Mouse (Mus musculus) yolk sac, embryonic 10.5 days (tissue): ENCODE results near the gene Zfp931.
"Not testable (repeated sequence)": the region's sequence is repeated elsewhere in the genome, so short reads cannot be mapped to it uniquely, and the experiment has no call there.

ENCODE experiments used
- DNase-seq: peaks from one replicate; pipeline ENCODE4 v3.0.0-alpha.2; 2017; ENCODE audit warnings: low spot score

Zfp931 gene

DNA sequence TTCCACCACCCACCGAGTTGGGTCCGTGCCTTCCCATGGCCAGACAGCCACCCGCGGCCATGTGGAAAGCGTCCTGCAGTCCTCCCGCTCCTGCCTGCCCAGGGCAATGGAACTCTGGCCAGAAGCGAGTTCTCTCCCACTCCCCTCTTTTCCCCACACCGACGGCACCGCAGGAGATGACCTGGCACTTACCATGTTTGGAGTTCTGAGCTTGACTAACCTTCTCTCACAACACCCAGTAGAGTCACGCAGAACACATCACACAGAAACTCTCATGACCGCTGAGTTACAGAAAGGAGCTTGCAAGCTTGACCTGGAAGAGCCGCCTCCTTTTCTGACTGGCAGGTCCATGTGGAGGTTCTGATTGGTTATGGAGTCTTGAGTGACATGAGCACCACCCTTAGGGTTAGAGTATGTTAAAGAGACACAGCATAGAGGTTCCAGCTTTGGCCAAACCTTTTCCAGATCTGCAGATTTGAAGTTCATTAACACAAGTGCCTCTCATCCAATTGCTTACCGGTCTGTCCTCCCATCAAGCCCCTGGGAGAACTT, at the start of gene Zfp931:
Gene Zfp931, minus strand, starts transcription at position 311 of the 552 bp plus-strand sequence.
- DNase-seq: not testable (repeated sequence)

GRCm38 (mm10) chr2:178126041-178126820, 48.0 kb upstream of the Zfp931 start:
- no peak for DNase-seq

- no peak for DNase-seq
These were observed 47.2 kb upstream of the Zfp931 start for GRCm38 (mm10) chr2:178125427-178125826.

DNA sequence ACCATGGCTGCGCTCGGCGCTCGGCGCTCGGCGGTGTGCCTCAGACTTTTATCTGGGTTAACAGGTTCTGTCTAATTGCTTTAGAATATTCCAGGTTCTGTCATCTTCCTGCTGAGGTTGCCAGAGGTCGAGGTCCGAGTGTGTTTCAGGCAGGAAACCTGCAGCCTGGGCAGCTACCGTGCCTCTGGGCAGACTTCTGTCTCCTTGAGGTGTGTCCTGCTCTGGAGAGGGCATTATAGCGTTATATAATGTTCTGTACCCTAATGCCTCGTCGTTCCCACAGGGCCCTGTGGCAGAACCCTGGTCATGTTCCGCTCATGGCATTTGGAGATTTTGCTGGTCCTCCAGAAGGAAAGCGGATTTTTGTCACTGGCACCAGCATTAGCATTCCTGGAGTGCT, 45.2 kb upstream of the Zfp931 start:
- DNase-seq: no peak

DNA sequence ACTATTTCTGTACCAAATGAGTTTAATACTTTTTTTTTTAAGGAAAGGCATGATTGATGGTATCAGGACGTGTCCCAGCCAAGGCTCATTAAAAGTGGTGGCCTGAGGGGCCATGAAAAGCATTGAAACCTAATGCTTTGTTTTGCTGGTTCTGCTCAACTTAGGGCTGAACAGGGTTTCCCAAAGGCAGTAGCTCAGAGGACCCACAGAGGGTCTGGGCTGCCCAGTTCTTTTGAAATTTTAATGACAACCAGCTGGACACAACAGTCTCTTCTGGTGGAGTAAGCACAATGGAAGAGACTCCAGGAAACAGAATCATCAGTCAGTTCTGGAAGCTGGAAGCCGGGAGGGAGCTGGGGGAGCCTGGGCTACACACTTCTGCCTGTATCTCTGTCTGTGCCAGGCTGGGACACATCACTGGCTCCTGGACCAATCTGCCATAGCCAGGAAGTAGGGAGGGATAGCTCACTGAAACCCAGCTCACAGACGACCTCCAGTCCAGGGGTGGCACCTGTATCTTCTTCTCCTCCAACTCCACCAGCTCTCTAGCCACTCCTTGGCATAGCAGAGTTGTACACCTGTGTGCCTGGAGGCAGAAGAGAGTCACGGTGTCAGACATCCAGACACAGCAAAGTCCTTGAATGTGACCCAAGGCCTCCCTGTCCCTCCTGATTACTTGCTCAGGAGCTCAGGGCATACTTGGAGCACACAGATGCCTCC, 43.8 kb upstream of the Zfp931 start:
- no peak for DNase-seq

DNA sequence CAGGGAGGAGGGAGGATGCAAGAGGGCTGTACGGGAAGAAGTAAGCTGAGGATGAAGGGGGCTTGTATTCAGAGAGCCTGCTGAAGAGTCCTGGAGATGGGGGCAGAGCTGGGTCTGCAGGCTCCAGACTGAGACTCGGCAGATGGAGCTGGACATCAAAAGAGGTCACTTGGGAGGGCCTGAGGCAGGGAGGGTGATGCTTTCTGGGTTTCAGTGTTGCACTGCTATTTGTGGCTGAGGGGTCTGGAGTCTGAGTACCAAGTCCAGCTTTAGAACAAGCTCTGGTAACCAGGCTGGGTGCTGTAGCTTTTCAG, 43.1 kb upstream of the Zfp931 start:
- DNase-seq: no peak

DNA sequence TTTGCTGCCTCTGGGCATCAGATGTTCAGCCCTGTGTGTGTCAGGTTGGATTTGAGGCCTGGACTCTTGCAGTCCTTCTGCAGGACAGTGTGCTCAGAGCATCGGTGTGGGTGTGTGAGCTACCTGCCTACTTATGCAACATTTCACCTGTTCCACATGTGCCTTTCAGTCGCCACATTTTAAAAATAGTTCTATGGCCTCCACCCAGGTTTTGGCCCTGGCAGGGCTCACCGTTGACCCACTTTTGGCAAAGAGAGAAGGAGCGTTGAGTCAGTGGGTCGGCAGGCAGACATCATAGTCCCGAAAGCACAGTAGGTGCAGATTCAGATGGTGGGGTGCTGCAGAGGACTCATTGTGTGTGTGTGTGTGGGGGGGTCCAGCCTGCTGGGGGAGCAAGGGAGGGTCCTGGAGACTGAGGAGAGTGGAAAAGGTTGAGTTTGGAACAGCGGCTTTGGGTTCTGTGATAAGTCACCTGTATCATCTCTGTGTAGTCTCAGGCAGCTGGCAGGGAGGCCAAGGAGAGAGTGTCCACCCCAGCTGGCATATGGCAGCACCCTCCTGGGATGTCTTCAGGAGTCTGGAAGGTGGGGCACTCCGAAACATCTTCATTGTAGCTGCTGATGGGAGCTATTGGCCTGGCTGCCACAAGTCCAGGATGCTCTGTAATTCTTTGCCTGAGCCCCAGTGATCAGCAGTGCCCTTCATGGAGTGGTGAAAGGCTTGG, 42.5 kb upstream of the Zfp931 start:
- no peak for DNase-seq

- DNase-seq: no peak
These were observed 42.0 kb upstream of the Zfp931 start for GRCm38 (mm10) chr2:178120356-178120645.

GRCm38 (mm10) chr2:178119561-178120355, 41.5 kb upstream of the Zfp931 start:
- DNase-seq: no peak

DNA sequence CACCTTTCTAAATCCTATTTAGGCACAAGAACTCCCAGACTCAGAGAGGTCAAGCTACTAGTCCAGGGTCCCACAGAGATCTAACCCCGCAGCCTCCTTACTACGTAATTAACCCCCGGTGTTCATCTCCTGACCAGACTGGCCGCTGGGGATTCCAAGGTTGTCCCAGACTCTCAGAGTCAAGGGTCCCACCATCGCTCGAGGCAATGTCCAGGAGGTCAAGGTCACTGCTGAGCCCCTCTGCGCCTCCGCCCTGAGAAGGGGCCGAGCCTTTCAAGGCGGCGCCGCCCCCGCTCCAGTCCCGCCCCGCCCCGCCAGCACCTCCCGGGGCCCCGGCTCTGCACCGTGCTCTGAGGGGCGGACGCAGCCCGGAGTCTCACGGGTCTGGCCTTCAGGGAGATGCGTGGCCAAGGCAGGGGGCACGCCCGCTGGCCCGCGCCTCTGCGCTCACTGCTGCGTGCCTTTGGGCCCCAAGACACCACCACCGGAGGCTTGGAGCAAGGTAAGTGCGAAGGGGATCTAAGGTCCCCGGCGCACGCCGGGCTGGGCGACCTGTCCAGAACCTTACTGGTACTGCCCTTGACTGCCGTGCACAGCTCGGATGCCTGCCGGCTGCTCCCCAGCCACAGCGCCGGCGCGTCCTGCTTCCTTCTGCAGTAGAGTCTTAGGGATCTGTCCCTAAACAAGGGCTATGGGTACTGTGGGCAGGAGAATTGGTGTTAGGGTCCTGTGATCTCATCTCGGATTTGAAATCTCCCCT, 40.7 kb upstream of the Zfp931 start, which contains the start of gene Phactr3:
Gene Phactr3, plus strand, starts transcription at position 175 of the 760 bp plus-strand sequence.
- DNase-seq: peak; percentile 19

DNA sequence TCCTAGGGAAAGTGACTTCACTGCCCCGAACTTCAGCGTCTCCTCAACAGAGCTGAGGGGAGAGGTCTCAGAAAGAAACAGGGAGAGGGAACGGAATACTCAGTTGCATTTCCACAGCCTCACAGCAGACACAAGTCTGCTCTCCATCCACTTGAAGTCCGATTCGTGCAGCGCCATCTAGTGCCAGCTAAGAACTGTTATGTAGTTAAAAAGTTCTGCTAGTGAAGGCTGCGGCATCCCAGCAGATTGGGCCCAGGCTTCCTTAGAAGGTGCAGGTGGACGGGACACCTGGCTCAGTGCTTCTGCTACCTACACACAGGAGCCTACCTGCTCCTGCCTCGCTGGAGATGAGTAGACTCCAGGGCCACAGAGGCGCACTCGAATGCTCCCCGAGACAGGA, 39.7 kb upstream of the Zfp931 start:
- peak; percentile 26 for DNase-seq

- DNase-seq: no peak
These were observed 23.7 kb upstream of the Zfp931 start for GRCm38 (mm10) chr2:178101957-178102356.

DNA sequence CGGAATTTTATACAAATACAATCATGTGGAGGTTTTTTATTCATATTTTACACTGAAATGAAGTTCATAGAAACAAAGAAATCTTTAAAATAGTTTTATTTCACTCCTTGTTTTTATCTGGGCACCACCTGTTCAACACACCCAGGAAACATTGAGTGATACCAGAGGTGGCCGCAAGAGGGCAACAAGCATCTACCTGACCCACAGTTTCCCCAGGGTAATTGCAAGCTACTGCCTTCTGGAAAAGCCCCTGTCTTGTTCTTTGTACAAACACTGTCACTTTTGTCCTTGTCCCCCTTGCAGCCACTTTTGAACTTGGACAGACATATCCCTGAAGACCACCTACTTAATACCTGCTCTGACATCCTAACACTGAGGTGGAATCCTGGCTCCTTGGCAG, 19.7 kb upstream of the Zfp931 start:
- no peak for DNase-seq

- no peak for DNase-seq
These were observed 11.3 kb upstream of the Zfp931 start for GRCm38 (mm10) chr2:178089586-178089985.

DNA sequence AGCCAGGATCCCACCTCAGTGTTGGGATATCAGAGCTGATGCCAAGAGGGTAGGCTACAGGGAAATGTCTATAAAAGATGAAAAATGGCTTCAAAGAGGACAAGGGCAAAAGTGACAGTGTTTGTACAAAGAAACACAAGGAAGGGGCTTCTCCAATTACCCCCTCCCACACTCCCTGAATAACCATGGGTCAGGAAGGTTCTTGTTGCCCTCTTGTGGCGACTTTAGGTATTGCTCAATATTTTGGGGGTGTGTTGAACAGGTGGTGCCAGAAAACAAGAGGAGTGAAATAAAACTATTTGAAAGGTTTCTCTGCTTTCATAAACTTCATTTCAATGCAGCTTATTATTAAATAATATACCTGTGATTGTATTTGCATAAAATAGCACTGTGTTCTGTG, 20.1 kb downstream of the Zfp931 start:
- DNase-seq: peak; percentile 27

DNA sequence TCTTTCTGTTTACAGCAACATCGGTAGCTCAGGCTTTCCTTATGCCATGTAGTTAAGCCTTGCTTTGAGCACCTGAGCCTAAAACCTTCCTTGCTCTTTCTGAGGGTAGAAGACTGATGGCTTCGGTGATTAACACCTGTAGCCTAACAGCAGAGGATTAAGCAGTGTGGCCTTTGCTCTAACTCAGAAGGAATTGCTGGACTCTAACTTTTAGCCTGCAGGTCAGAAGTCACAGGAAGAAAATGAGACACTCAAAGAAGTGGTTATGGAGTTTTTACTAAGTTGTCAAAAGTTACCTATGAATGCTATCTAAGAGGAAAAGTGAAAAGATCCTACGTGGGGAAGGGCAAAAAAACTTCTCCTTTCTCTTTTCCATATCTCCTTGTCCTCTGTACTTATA, 50.7 kb downstream of the Zfp931 start:
- DNase-seq: not testable (repeated sequence)

GRCm38 (mm10) chr2:178023861-178024260, 54.4 kb downstream of the Zfp931 start:
- not testable (repeated sequence) for DNase-seq

- DNase-seq: peak; percentile 28
These were observed 55.2 kb downstream of the Zfp931 start, which contains the start of gene Zfp971 for GRCm38 (mm10) chr2:178023011-178023611. TSS of gene Zfp971 (plus strand) at chr2:178023284.

DNA sequence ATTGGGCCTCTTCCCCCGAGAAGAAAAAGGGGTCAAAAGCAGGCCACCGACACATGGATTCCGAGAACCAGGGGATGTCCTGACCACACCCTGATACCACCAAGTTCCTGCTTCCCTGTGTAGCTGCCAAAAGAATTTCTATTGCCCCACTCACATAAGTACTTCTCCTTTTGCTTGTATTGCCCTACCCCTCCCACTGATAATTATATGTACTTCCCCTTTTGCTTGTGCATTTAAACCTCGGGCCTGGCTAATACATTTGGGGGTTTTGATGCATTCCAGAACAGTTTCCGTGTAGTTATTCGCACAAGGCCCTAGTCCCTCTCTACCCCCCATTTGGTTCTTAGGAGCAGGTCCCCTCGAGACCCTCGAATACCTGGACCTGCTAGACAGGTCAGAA, 57.5 kb downstream of the Zfp931 start:
- DNase-seq: not testable (repeated sequence)

GRCm38 (mm10) chr2:178019486-178019885, 58.8 kb downstream of the Zfp931 start:
- DNase-seq: not testable (repeated sequence)
